ENCODE assay signal across 8 mouse cellular contexts in the genomic region with DNA sequence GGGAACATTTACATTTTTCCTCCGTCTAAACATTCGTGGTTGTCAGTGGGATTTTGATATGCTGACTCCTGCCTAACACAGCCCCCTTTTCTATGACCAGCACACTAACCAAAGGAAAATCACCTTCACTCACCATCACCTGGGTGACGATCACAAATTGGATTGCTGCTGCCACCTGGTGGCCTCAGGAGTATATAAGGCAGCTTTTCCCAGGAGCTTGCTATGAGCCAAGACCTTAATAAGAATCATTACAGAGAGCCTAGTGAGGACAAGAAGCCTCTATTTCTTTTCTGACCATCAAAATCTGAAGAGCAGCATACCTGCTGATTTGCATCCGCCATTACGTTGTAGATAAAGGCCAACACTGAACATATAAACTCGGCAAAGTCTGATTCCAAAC.
DNase-seq lines count a peak whose midpoint lies in the region; ATAC-seq and TF ChIP-seq lines count a peak whose summit lies in the region.

No protein-coding gene starts in this region.

- H3K27me3 ChIP-seq in cerebellum, adult 2 months (ENCODE audit: control insufficient read depth, insufficient read depth, low read length): no peaks in the 10 kb centered on the region
- peaks cover 5% of the 10 kb centered on the region; the same call in 1 of the 2 replicates for H3K27me3 ChIP-seq in midbrain, embryonic 11.5 days (ENCODE audit: control insufficient read depth, insufficient read depth, low read length)

- no peak overlapping the region for H3K4me3 ChIP-seq in ES-E14 (ENCODE audit: insufficient read depth in 1 of 2, low read depth in 1 of 2, low read length in 2 of 2, poor library complexity in 1 of 2, severe bottlenecking in 1 of 2)
- H3K4me3 ChIP-seq in cerebellum, adult 2 months (replicated peaks; ENCODE audit: insufficient read depth, low read depth, low read length): no peak overlapping the region
- H3K4me3 ChIP-seq in midbrain, embryonic 11.5 days (ENCODE audit: low read depth, low read length): no peak overlapping the region

- peak; percentile 68 for TF ChIP-seq CTCF in cerebellum, adult 2 months (IDR thresholded peaks at IDR 0.05; ENCODE audit: borderline replicate concordance, insufficient read depth, low read depth, low read length)

- no peak overlapping the region for H3K4me2 ChIP-seq in midbrain, embryonic 11.5 days

- in situ Hi-C loops in ES-E14 (cut with MboI; ENCODE audit: low sequenced_read_pairs in 2 of 2, unreplicated experiment in 2 of 2): no loop called here

- no peaks in the 10 kb centered on the region for H3K36me3 ChIP-seq in ES-E14 (ENCODE audit: control insufficient read depth, insufficient read depth, low read length, poor library complexity, severe bottlenecking)
- no peaks in the 10 kb centered on the region for H3K36me3 ChIP-seq in midbrain, embryonic 11.5 days (ENCODE audit: control insufficient read depth, insufficient read depth, low read length)

- intact Hi-C loops in heart, postnatal 14 days (cut with DNase I): no loop called here

- H3K9me3 ChIP-seq in ES-E14 (ENCODE audit: control insufficient read depth, insufficient read depth, low read depth, low read length): no peaks in the 10 kb centered on the region
- no peaks in the 10 kb centered on the region for H3K9me3 ChIP-seq in midbrain, embryonic 11.5 days (ENCODE audit: control insufficient read depth, low read length)

- peak; percentile 31 to 54 for DNase-seq in heart, postnatal 14 days
- DNase-seq in heart, adult 11 months: no peak
- DNase-seq in ES-E14 (ENCODE audit: low read depth, low spot score): no peak
- peak; percentile 66 to 73 for DNase-seq in cerebellum, adult 2 months
- peak; percentile 26 for DNase-seq in layer of hippocampus, adult 9-11 months
- DNase-seq in midbrain, embryonic 11.5 days (ENCODE audit: low spot score, missing footprints): no peak
- peak; percentile 14 to 66 for DNase-seq in spleen, postnatal 10 days (ENCODE audit: low spot score in 2 of 2)

- H3K4me1 ChIP-seq in ES-E14 (ENCODE audit: control insufficient read depth in 2 of 2, insufficient read depth in 2 of 2, low read length in 2 of 2, poor library complexity in 1 of 2): no peaks in the 10 kb centered on the region
- peaks cover 5% of the 10 kb centered on the region for H3K4me1 ChIP-seq in cerebellum, adult 2 months (ENCODE audit: control insufficient read depth, insufficient read depth, low read length)
- H3K4me1 ChIP-seq in midbrain, embryonic 11.5 days (ENCODE audit: control insufficient read depth, insufficient read depth, low read length): peaks cover 9% of the 10 kb centered on the region

- 50% methylated on average over 6 of the region's 6 CpGs for WGBS in cerebellum, adult 2 months
- WGBS in midbrain, embryonic 11.5 days: 28% methylated on average over 6 of the region's 6 CpGs

- ATAC-seq in frontal cortex, adult (ENCODE audit: low TSS enrichment): peak; percentile 92
- ATAC-seq in midbrain, embryonic 11.5 days (ENCODE audit: low FRiP score): peak; percentile 34; the same call in 1 of the 2 replicates

- no peak for TF ChIP-seq POLR2A in cerebellum, adult 2 months (IDR thresholded peaks at IDR 0.05; ENCODE audit: borderline replicate concordance, insufficient read depth, low read length)

- no peak overlapping the region for H3K27ac ChIP-seq in ES-E14 (ENCODE audit: insufficient read depth, low read depth, low read length, poor library complexity, severe bottlenecking)
- no peak overlapping the region for H3K27ac ChIP-seq in cerebellum, adult 2 months (ENCODE audit: insufficient read depth, low read length)
- H3K27ac ChIP-seq in midbrain, embryonic 11.5 days (ENCODE audit: low read depth, low read length): no peak overlapping the region

- H3K9ac ChIP-seq in ES-E14 (ENCODE audit: insufficient read depth, low read depth, low read length, poor library complexity, severe bottlenecking): no peak overlapping the region
- no peak overlapping the region for H3K9ac ChIP-seq in midbrain, embryonic 11.5 days (ENCODE audit: low read length)

TF ChIP-seq in ES-E14, 5 proteins besides CTCF, POLR2A, EP300 and RAD21:
- TF ChIP-seq CHD2 (IDR thresholded peaks at IDR 0.05; ENCODE audit: low read depth, low read length): no peak
- no peak for TF ChIP-seq MAFK (IDR thresholded peaks at IDR 0.05; ENCODE audit: insufficient read depth, low read depth, low read length)
- no peak for TF ChIP-seq ZNF384 (IDR thresholded peaks at IDR 0.05; ENCODE audit: low read depth, low read length)
- peak; percentile 75; the same call in 1 of the 2 replicates for TF ChIP-seq ZC3H11A (IDR thresholded peaks at IDR 0.05; ENCODE audit: borderline replicate concordance, low read depth, low read length)
- TF ChIP-seq HCFC1 (IDR thresholded peaks at IDR 0.05; ENCODE audit: borderline replicate concordance, insufficient read depth, low read length): no peak

Comparison
In these comparisons a context has a peak if more than half of its experiments do, and no peak if none do; other contexts are left out.
1. DNase-seq: peak in heart, postnatal 14 days (2 of 2), cerebellum, adult 2 months (2 of 2), layer of hippocampus, adult 9-11 months (single experiment) and spleen, postnatal 10 days (2 of 2); none in heart, adult 11 months (single experiment), ES-E14 (single experiment) and midbrain, embryonic 11.5 days (single experiment).